Mouse (Mus musculus) G1E (cell line): ENCODE measurements around the gene Auts2.

ENCODE experiments used
- CTCF ChIP-seq: IDR thresholded peaks from 2 replicates; pipeline ENCODE4 v1.5.1; 2012; ENCODE audit warnings: low read depth, low read length, inconsistent platforms, mixed read lengths
- GATA1 ChIP-seq: IDR thresholded peaks from 2 replicates; pipeline ENCODE4 v1.6.1; 2012; ENCODE audit warnings: borderline replicate concordance, low read length, inconsistent platforms, mixed read lengths

DNA sequence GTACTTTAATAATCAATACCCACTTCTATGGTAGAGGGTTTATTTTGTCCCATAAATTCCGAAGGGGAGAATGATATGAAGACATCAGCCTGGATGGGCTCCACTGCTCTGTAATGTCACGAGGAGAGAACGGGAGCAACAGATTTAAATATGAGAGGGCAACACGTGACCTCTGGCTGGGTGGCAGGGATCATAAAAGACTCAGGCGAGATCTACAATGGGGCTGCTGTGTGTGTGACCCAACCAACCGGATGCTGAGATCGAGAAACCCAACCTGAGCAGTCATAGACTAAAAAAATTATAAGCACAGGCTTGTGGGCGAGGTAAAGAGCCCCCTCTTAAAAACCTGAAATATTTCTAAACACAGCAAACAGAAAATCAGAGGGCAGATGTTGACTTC, 753.5 kb downstream of the Auts2 start:
- no peak for TF ChIP-seq CTCF
- TF ChIP-seq GATA1: no peak
